Mouse (Mus musculus) heart, embryonic 13.5 days (tissue): ENCODE data around the gene Chd4. TPM values are rescaled to one million over a fixed set of nuclear protein-coding genes. Genes with fewer than 3 reads are reported as not detected.
"Not testable (repeated sequence)": the region's sequence is repeated elsewhere in the genome, so short reads cannot be mapped to it uniquely, and the experiment has no call there.

Experiments used
- ATAC-seq: fragments of 200-750 bp; cut with Nextera tagmentation; 2 replicates; pipeline ENCODE4 v1.8.0; 2017; ENCODE audit warnings: moderate TSS enrichment; ENCODE audit not compliant: insufficient number of reproducible peaks, low FRiP score, low TSS enrichment; ENCODE audit errors: extremely low read depth
- H3K27ac ChIP-seq: fragments of 300-500 bp; sonication (generic); replicated peaks from 2 replicates; pipeline ENCODE4 v1.5.1; 2015; ENCODE audit warnings: moderate library complexity, mild to moderate bottlenecking, inconsistent platforms
- H3K27me3 ChIP-seq: fragments of 300-500 bp; sonication (generic); replicated peaks from 2 replicates; pipeline ENCODE4 v1.6.1; 2015; ENCODE audit warnings: mild to moderate bottlenecking, inconsistent platforms
- H3K36me3 ChIP-seq: fragments of 300-500 bp; sonication (generic); 2 replicates; pipeline ENCODE4 v1.6.1; 2015; ENCODE audit warnings: mild to moderate bottlenecking, inconsistent platforms
- H3K4me1 ChIP-seq: fragments of 300-500 bp; sonication (generic); 2 replicates; pipeline ENCODE4 v1.6.1; 2015; ENCODE audit warnings: inconsistent platforms
- H3K4me2 ChIP-seq: fragments of 300-500 bp; sonication (generic); 2 replicates; pipeline ENCODE4 v1.6.1; 2015; ENCODE audit warnings: inconsistent platforms, mild to moderate bottlenecking, moderate library complexity
- H3K4me3 ChIP-seq: fragments of 300-500 bp; sonication (generic); 2 replicates; pipeline ENCODE4 v1.5.1; 2015; ENCODE audit warnings: moderate library complexity, mild to moderate bottlenecking, inconsistent platforms
- H3K9ac ChIP-seq: fragments of 300-500 bp; sonication (generic); 2 replicates; pipeline ENCODE4 v1.6.1; 2015; ENCODE audit warnings: inconsistent platforms, mild to moderate bottlenecking, moderate library complexity
- H3K9me3 ChIP-seq: fragments of 300-500 bp; sonication (generic); 2 replicates; pipeline ENCODE4 v1.6.1; 2016; ENCODE audit warnings: inconsistent platforms
- WGBS: fragments of 180-500 bp; shearing (Covaris S2); methylation state at CpG from one replicate; pipeline ENCODE4 v1.1.7; 2015; ENCODE audit warnings: mixed read lengths; 5-methylcytosine and 5-hydroxymethylcytosine counted together
- polyA plus RNA-seq: library from polyadenylated mRNA; unstranded; fragments of >200 nt; fragmentation: Nextera tagmentation; extraction: Ambion mirVana; gene quantifications from 2 replicates; pipeline ENCODE4 v1.2.1, GENCODE M21; 2015

The Chd4 gene
- polyA plus RNA-seq, 1 experiment from 2014 or later, result 57.5 TPM

DNA sequence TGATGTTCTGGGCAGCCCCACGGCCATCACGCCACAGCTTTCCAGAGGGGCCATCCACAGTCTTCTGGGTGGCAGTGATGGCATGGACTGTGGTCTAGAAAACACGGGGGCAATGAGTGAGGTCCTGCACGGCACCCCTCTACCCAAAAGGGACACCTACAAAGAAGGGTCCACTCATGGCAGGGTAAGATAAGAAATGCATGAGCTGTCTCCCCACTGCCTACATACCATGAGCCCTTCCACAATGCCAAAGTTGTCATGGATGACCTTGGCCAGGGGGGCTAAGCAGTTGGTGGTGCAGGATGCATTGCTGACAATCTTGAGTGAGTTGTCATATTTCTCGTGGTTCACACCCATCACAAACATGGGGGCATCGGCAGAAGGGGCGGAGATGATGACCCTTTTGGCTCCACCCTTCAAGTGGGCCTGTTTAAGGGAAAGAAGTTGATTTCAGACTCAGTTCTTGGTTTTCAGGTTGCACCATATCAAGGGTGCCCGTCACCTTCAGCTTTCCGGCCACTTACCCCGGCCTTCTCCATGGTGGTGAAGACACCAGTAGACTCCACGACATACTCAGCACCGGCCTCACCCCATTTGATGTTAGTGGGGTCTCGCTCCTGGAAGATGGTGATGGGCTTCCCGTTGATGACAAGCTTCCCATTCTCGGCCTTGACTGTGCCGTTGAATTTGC is 67.0 kb downstream of the Chd4 start:
- not testable (repeated sequence) for H3K9me3 ChIP-seq, ATAC-seq, H3K27me3 ChIP-seq
- Histone ChIP-seq H3K4me3 (peak overlapping the region; percentile 98), H3K4me2 (peak overlapping the region; percentile 73), H3K9ac (peak overlapping the region; percentile 79), H3K36me3 (peaks cover 69% of the 10 kb centered on the region), H3K27ac (peak overlapping the region; percentile 99), H3K4me1 (peaks cover 59% of the 10 kb centered on the region)
- 50% methylated on average over 13 of the region's 16 CpGs for WGBS

DNA sequence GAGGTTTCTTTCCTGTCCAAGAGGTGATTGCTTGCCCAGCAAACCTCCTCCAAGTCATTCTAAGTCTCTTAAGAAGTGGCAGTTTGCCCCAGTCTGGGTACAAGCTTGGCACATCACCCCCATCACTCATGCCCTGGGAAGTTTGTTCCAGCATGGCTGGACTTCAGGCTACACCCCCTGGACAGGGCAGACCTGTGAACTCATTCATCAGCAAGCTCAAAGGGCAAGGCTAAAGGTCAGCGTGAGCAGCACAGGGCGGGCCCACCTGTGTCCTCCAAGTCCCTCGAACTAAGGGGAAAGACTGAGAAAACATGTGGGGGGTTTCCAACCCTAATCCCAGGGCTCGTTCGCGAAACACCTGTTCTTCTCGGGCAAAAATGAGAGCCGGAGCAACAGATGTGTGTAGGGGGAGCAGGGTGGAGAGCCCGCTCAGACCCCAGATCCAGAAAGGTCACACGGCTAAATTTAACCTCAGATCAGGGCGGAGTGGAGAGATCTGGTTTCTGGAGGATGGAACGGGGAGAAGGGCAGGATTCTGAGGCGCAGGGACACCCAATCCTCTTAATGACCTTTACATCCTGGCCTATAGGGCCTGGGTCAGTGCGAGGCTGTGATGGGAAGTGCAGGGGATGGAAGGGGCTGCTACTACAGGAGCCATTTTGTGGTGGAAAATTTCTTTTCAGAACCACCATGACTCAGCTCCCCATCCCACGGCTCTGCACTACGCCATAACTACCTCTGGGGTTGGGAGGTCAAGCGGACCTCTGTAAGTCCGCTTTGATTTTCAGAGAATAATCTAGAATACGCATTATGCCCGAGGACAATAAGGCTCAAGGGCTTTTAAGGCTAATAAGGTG is 68.2 kb downstream of the Chd4 start:
- H3K9ac ChIP-seq, result peak overlapping the region; percentile 100
- H3K27ac ChIP-seq, result peak overlapping the region; percentile 99
- peak overlapping the region; percentile 98 for H3K4me3 ChIP-seq
- no peak for ATAC-seq
- no peaks in the 10 kb centered on the region for H3K27me3 ChIP-seq
- H3K4me2 ChIP-seq, result peak overlapping the region; percentile 73
- peaks cover 69% of the 10 kb centered on the region for H3K4me1 ChIP-seq
- WGBS, result 4% methylated on average over 20 of the region's 20 CpGs
- no peaks in the 10 kb centered on the region for H3K9me3 ChIP-seq
- H3K36me3 ChIP-seq, result peaks cover 71% of the 10 kb centered on the region

DNA sequence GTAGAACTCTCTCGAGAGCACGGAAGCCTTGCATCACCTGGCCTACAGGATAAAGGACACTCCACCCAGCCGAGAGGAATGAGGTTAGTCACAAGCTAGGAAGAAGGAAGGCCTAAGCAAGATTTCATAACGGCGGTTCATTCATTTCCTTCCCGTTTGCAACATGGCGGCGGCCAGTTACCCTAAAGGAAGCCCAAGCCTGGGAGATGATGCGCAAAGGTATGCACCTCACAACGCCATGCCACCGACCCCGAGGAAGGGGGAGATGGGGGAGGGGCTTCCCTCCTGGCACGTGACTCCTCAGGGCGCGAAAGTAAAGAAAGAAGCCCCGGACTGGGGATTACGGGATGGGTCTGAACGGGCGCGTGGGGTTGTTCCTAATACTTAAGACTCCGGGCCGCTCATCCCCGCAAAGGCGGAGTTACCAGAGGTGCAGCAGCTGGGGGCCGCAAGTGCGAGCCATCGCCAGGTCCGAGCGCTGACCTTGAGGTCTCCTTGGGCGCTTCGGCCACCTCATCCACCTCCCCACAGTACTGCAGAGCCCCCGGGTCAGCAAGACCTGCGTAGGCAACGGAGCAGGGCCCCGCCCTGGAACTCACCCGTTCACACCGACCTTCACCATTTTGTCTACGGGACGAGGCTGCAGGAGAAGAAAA is 69.0 kb downstream of the Chd4 start:
- Histone ChIP-seq H3K4me2 (peak overlapping the region; percentile 73), H3K27ac (peak overlapping the region; percentile 99), H3K9me3 (no peaks in the 10 kb centered on the region), H3K27me3 (no peaks in the 10 kb centered on the region), H3K4me3 (peak overlapping the region; percentile 98), H3K36me3 (peaks cover 71% of the 10 kb centered on the region), H3K9ac (peak overlapping the region; percentile 100), H3K4me1 (peaks cover 68% of the 10 kb centered on the region)
- peak; percentile 6 for ATAC-seq
- under 1% methylated on average over 39 of the region's 39 CpGs for WGBS

DNA sequence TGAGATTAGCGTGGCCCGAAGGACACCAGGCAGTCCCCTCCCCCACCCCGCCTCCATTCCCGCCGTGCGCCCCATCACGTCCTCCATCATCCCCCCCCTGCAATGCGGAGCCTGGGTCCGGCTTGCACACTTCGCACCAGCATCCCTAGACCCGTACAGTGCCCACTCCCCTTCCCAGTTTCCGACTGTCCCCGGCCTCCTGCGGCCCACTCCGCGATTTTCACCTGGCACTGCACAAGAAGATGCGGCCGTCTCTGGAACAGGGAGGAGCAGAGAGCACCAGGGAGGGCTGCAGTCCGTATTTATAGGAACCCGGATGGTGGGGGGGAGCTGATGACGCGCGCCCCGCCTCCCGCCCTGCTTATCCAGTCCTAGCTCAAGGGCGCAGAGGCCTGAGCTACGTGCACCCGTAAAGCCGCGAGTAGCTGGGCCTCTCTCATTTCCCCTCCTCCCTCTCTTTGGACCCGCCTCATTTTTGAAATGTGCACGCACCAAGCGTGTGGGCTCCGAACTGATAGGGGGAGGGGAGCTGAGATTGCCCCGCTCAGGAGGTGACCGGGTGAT is 69.6 kb downstream of the Chd4 start:
- Histone ChIP-seq H3K9ac (peak overlapping the region; percentile 100), H3K4me1 (peaks cover 62% of the 10 kb centered on the region), H3K4me2 (peak overlapping the region; percentile 73), H3K4me3 (peak overlapping the region; percentile 98), H3K36me3 (peaks cover 71% of the 10 kb centered on the region), H3K27me3 (no peaks in the 10 kb centered on the region), H3K9me3 (no peaks in the 10 kb centered on the region), H3K27ac (peak overlapping the region; percentile 99)
- peak; percentile 76 for ATAC-seq
- under 1% methylated on average over 36 of the region's 36 CpGs for WGBS

DNA sequence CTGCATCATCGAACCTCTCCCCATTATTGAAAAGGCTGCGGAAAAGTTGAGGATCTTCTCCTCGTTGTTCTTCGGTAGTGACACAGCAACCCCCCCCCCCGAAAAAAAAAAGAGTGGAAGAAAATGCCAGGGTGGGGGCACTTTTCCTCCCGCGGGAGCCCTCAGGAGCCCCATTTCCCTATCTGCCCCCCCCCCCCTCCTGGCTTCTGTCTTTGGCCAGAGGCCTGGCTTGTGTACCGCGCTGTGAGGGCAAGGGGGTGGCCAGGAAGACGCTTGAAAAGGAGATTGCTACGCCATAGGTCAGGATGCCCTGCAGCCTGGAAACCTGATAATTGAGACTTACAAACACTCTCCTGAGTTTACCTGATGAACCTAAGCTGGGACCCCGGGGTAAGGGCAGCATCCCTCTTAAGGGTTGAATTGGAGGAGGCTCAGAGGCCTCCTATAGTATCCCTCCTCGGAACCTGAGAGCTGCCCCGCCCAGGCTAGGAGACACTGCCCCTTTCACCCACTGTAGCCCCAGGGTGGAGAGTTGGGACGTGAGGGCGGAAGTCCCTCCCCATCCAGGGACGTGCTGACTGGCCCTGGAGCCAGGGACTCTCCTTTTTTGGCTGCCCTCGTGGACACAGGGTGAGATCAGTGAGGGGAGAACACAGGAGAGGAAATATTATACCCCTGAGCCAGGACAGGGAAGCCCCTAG is 70.4 kb downstream of the Chd4 start, which contains the start of gene Gapdh:
TSS of gene Gapdh (minus strand) at position 417 of the 701 bp plus-strand sequence.
- Histone ChIP-seq H3K9me3 (no peaks in the 10 kb centered on the region), H3K27me3 (no peaks in the 10 kb centered on the region), H3K36me3 (peaks cover 71% of the 10 kb centered on the region), H3K4me3 (peak within 1 kb of the TSS; percentile 98), H3K4me2 (peak within 1 kb of the TSS; percentile 73), H3K9ac (peak within 1 kb of the TSS; percentile 100), H3K27ac (peak within 1 kb of the TSS; percentile 99), H3K4me1 (peaks cover 55% of the 10 kb centered on the region)
- ATAC-seq, result peak; percentile 72
- WGBS, result under 1% methylated on average over 17 of the region's 18 CpGs

DNA sequence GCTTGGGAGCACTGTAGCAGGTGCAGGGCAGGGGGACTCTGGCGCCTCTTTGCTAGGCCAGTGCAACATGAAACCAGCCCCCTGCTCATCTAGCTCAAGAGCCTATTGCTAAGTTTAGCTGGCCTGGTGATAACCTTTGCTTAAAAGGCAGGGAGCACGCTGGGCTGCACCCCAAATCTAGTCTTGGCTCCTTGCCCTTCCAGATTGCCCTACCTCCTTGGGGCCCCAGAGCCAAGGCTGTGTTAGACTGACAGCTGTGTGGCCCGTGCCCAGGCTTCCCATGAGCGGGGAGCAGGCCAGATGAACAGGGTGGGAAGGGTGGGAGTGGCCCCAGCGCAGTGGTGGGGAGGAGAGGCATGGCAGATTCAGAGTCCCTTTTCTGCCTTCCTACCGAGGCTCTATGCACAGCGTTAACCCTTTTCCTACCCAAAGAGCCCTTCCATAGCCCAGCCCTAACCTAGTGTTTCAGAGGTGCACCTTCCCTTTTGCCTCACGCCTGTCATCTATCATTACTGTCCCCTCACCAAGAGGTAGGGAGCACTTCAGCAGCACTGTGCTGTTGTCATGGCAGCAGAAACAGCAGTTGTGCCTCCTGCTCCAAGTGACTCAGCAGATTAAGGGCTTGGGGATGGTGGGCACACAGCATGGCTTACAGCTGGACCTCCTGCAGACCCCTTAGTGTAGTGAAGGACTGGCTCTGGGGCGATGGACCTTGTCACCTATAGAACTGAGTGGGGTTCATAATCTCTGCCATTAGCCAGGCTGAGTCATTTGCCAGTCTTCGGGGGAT is 71.3 kb downstream of the Chd4 start:
- peak overlapping the region; percentile 73 for H3K4me2 ChIP-seq
- ATAC-seq, result peak; percentile 27; the same call in 1 of the 2 replicates
- no peaks in the 10 kb centered on the region for H3K9me3 ChIP-seq
- H3K27ac ChIP-seq, result peak overlapping the region; percentile 99
- H3K4me1 ChIP-seq, result peaks cover 46% of the 10 kb centered on the region
- 15% methylated on average over 10 of the region's 10 CpGs for whole genome bisulfite sequencing
- peaks cover 72% of the 10 kb centered on the region for H3K36me3 ChIP-seq
- H3K9ac ChIP-seq, result peak overlapping the region; percentile 88
- peak overlapping the region; percentile 98 for H3K4me3 ChIP-seq
- no peaks in the 10 kb centered on the region for H3K27me3 ChIP-seq

DNA sequence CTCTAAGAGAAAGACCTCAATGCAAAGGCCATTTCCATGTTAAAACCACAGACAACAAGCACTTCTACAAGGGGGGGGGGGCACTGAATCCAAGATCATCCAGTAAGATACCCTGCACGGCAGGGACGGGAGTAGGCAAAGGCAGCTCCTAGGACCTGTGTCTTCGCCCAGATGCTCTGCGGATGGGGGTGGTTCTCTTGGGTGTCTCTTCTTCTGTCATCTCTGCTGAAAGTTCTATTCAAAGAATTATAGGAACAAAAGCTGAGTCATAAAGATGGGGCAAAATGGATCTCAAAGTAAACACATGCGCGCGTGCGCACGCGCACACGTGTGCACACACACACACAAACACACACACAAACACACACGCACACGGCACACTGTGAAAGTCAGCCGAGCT is 72.3 kb downstream of the Chd4 start:
- H3K9me3 ChIP-seq, result no peaks in the 10 kb centered on the region
- no peaks in the 10 kb centered on the region for H3K27me3 ChIP-seq
- 0 out of 2 replicates have a peak overlapping the region, but pooled peaks have one; percentile 73 for H3K4me2 ChIP-seq
- H3K36me3 ChIP-seq, result peaks cover 72% of the 10 kb centered on the region
- peak overlapping the region; percentile 99 for H3K27ac ChIP-seq
- H3K4me3 ChIP-seq, result no peak overlapping the region
- peaks cover 45% of the 10 kb centered on the region for H3K4me1 ChIP-seq
- WGBS, result 90% methylated on average over 14 of the region's 14 CpGs
- ATAC-seq, result no peak
- H3K9ac ChIP-seq, result peak overlapping the region; percentile 88

DNA sequence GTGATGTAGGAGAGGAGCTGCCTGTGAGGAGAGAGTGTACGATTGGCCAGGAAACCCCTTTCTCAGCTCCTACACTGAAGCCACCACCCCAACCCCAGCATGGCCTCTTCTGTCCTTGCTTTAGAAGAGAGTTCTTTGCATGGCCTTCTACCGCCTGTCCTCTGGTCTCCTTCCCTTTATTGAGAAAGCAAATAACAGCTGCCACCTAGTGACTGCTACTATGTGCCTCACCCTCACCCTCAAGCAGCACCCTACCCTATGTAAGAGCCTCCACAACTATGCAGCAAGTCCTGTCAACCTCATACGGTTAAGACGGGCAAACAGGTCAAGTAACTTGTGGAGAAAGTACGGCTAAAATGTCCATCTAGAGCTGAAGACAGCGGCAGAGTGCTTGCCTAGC is 74.4 kb downstream of the Chd4 start:
- Histone ChIP-seq H3K36me3 (peaks cover 80% of the 10 kb centered on the region), H3K9me3 (no peaks in the 10 kb centered on the region), H3K4me3 (no peak overlapping the region), H3K4me1 (peaks cover 32% of the 10 kb centered on the region), H3K9ac (peak overlapping the region; percentile 63), H3K4me2 (no peak overlapping the region), H3K27ac (0 out of 2 replicates have a peak overlapping the region, but pooled peaks have one; percentile 5), H3K27me3 (no peaks in the 10 kb centered on the region)
- WGBS, result 78% methylated on average over 6 of the region's 6 CpGs
- no peak for ATAC-seq

DNA sequence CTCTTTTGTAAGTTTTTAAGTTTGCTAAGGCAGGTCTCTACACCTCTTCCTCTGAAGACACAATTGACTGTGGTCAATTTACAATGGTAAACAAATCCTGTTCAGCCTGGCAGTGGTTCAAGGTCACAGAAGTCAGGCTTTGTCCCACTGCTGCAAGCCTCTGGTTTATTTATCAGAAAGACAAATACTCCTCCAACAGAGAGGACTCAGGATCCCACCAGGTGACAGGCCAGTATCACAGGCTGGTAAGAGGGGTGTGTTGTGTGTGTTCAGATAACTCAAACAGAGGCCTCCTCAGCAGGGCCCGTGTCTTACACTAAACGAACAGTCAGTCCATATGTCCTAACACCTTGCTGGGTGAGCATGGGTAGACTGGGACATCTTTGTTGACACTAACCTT is 76.7 kb downstream of the Chd4 start:
- no peak overlapping the region for H3K9ac ChIP-seq
- H3K27ac ChIP-seq, result peak overlapping the region; percentile 28; the same call in 1 of the 2 replicates
- H3K36me3 ChIP-seq, result peaks cover 100% of the 10 kb centered on the region
- H3K4me3 ChIP-seq, result no peak overlapping the region
- 66% methylated on average over 2 of the region's 2 CpGs for WGBS
- no peaks in the 10 kb centered on the region for H3K27me3 ChIP-seq
- peaks cover 17% of the 10 kb centered on the region for H3K4me1 ChIP-seq
- H3K9me3 ChIP-seq, result no peaks in the 10 kb centered on the region
- no peak for ATAC-seq
- no peak overlapping the region for H3K4me2 ChIP-seq

DNA sequence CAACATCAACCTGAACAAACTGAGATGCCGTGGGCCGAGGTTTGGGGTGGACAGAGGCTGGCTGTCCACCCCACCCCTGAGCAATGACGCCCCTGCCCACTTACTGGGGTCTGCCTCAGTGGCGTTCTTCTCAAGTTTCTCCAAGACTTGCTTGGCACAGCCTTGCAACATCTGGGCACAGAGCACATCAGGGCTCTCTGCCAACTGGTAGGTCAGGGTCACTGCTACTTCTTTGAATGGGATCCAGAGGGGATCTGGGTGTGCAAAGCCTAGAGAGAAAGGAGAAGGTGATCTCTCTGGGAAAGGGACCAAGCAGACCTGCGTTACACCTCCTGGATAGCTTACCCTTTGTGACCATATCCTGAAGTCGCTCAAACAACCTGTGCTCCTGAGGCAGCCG is 77.5 kb downstream of the Chd4 start:
- no peaks in the 10 kb centered on the region for H3K27me3 ChIP-seq
- ATAC-seq, result no peak
- 91% methylated on average over 7 of the region's 7 CpGs for whole genome bisulfite sequencing

More for the DNA sequence above, 77.5 kb downstream of the Chd4 start:
- Histone ChIP-seq H3K4me1 (peaks cover 9% of the 10 kb centered on the region), H3K27ac (no peak overlapping the region), H3K4me2 (no peak overlapping the region), H3K9ac (no peak overlapping the region), H3K9me3 (no peaks in the 10 kb centered on the region), H3K4me3 (no peak overlapping the region), H3K36me3 (peaks cover 100% of the 10 kb centered on the region)
